Mouse (Mus musculus) ES-Bruce4 (cell line): Measurements from ENCODE around the gene Ddx47.

Source experiments
- CTCF ChIP-seq: IDR thresholded peaks from one replicate; pipeline ENCODE4 v1.8.1; 2011; ENCODE audit warnings: low read depth, low read length
- EP300 ChIP-seq: IDR thresholded peaks from 2 replicates; pipeline ENCODE4 v1.6.1; 2011; ENCODE audit warnings: low read depth, low read length; ENCODE audit not compliant: insufficient read depth

GRCm38 (mm10) chr6:135040275-135040871 lies 29.0 kb downstream of the Ddx47 start:
- TF ChIP-seq EP300 (peak; percentile 97), CTCF (no peak)
